8 mouse cellular contexts compared by ENCODE assay signal in genomic region chr16:7038639-7039260, GRCm38 (mm10).
DNase-seq lines count a peak whose midpoint lies in the region; ATAC-seq and TF ChIP-seq lines count a peak whose summit lies in the region.

No protein-coding gene starts in this region.

- no peaks in the 10 kb centered on the region for H3K4me1 ChIP-seq in lung, postnatal 0 days (ENCODE audit: insufficient read depth, low read depth, low read length)
- peaks cover 12% of the 10 kb centered on the region for H3K4me1 ChIP-seq in midbrain, embryonic 12.5 days

- H3K36me3 ChIP-seq in lung, postnatal 0 days (ENCODE audit: insufficient read depth, low read length), result no peaks in the 10 kb centered on the region
- H3K36me3 ChIP-seq in midbrain, embryonic 12.5 days, result no peaks in the 10 kb centered on the region

- no peak for TF ChIP-seq CTCF in lung, postnatal 0 days (IDR thresholded peaks at IDR 0.05)

- DNase-seq in cerebellum, postnatal 10 days, result peak; percentile 54 to 61
- no peak for DNase-seq in cerebellum, adult 11-12 months
- no peak for DNase-seq in lung, postnatal 0 days (ENCODE audit: low spot score)
- no peak for DNase-seq in lung, postnatal 25 days (ENCODE audit: low spot score)
- DNase-seq in MN1 (ENCODE audit: low spot score), result no peak
- DNase-seq in kidney, postnatal 14 days, result no peak
- DNase-seq in gastrocnemius, postnatal 4 days (ENCODE audit: low spot score in 2 of 2), result no peak

- no peaks in the 10 kb centered on the region for H3K9me3 ChIP-seq in lung, postnatal 0 days (ENCODE audit: low read length)
- H3K9me3 ChIP-seq in midbrain, embryonic 12.5 days, result no peaks in the 10 kb centered on the region

- WGBS in lung, postnatal 0 days, result 2% methylated on average over 18 of the region's 18 CpGs
- under 1% methylated on average over 18 of the region's 18 CpGs for WGBS in midbrain, embryonic 12.5 days

- no peak for ATAC-seq in lung, postnatal 0 days
- peak; percentile 59; the same call in 1 of the 2 replicates for ATAC-seq in midbrain, embryonic 12.5 days (ENCODE audit: low FRiP score, low read depth)

- no peak overlapping the region for H3K27ac ChIP-seq in lung, postnatal 0 days (ENCODE audit: low read length)
- peak overlapping the region; percentile 52; the same call in 1 of the 2 replicates for H3K27ac ChIP-seq in midbrain, embryonic 12.5 days (replicated peaks)

- peaks cover 14% of the 10 kb centered on the region for H3K27me3 ChIP-seq in lung, postnatal 0 days (replicated peaks; ENCODE audit: insufficient read depth, low read length)
- H3K27me3 ChIP-seq in midbrain, embryonic 12.5 days, result peaks cover 38% of the 10 kb centered on the region

- H3K4me2 ChIP-seq in lung, postnatal 0 days (replicated peaks; ENCODE audit: low read depth, low read length), result peak overlapping the region; percentile 22; the same call in 1 of the 2 replicates
- H3K4me2 ChIP-seq in midbrain, embryonic 12.5 days (replicated peaks), result peak overlapping the region; percentile 76

- no peak for TF ChIP-seq EP300 in lung, postnatal 0 days (IDR thresholded peaks at IDR 0.05)

- H3K4me3 ChIP-seq in lung, postnatal 0 days (ENCODE audit: low read depth, low read length), result no peak overlapping the region
- peak overlapping the region; percentile 49 for H3K4me3 ChIP-seq in midbrain, embryonic 12.5 days

- no peak overlapping the region for H3K9ac ChIP-seq in lung, postnatal 0 days (replicated peaks; ENCODE audit: low read depth)
- H3K9ac ChIP-seq in midbrain, embryonic 12.5 days (replicated peaks), result peak overlapping the region; percentile 60

Comparison
In these comparisons a context has a peak if more than half of its experiments do, and no peak if none do; other contexts are left out.
1. DNase-seq: peak in cerebellum, postnatal 10 days (2 of 2); none in cerebellum, adult 11-12 months (single experiment), lung, postnatal 0 days (single experiment), lung, postnatal 25 days (single experiment), MN1 (single experiment), kidney, postnatal 14 days (single experiment) and gastrocnemius, postnatal 4 days (0 of 2).